ENCODE assay signal across 8 mouse cellular contexts in genomic region chr14:20639918-20640619, GRCm38 (mm10). TPM values are rescaled to one million over a fixed set of nuclear protein-coding genes. Genes with fewer than 3 reads are reported as not detected.
DNase-seq lines count a peak whose midpoint lies in the region; ATAC-seq and TF ChIP-seq lines count a peak whose summit lies in the region.

No protein-coding gene starts in this region.

- no peak for TF ChIP-seq RAD21 in CH12.LX (IDR thresholded peaks at IDR 0.05; ENCODE audit: low read depth, low read length)

- TF ChIP-seq POLR2A in CH12.LX (IDR thresholded peaks at IDR 0.05; ENCODE audit: low read depth, low read length), result peak; percentile 54

- H3K79me2 ChIP-seq in CH12.LX (replicated peaks; ENCODE audit: control insufficient read depth, extremely low read depth, insufficient read depth, poor library complexity, severe bottlenecking), result peaks cover 3% of the 10 kb centered on the region

- TF ChIP-seq EP300 in CH12.LX (IDR thresholded peaks at IDR 0.05; ENCODE audit: low read length), result no peak

- H3K4me3 ChIP-seq in heart, embryonic 12.5 days, result peak overlapping the region; percentile 79
- H3K4me3 ChIP-seq in CH12.LX (replicated peaks in 1 of 3; ENCODE audit: low read depth in 2 of 3, low read length in 2 of 3, poor library complexity in 1 of 3), result peak overlapping the region; percentile 80 to 88 (median 86)
- H3K4me3 ChIP-seq in hindbrain, embryonic 15.5 days, result peak overlapping the region; percentile 98
- peak overlapping the region; percentile 72 for H3K4me3 ChIP-seq in midbrain, embryonic 11.5 days (ENCODE audit: low read depth, low read length)

- H3K9ac ChIP-seq in heart, embryonic 12.5 days, result peak overlapping the region; percentile 88
- H3K9ac ChIP-seq in CH12.LX (ENCODE audit: insufficient read depth, low read depth), result peak overlapping the region; percentile 36
- peak overlapping the region; percentile 82 for H3K9ac ChIP-seq in hindbrain, embryonic 15.5 days
- peak overlapping the region; percentile 94 for H3K9ac ChIP-seq in midbrain, embryonic 11.5 days (ENCODE audit: low read length)

- in situ Hi-C loops in CH12.LX (cut with MboI; ENCODE audit: low pct_ligation_motif_present, low pct_unique_long_range_greater_than_20kb, low sequenced_read_pairs), result no loop called here

- H3K36me3 ChIP-seq in heart, embryonic 12.5 days, result no peaks in the 10 kb centered on the region
- H3K36me3 ChIP-seq in CH12.LX (replicated peaks in 1 of 2; ENCODE audit: control insufficient read depth in 1 of 2, insufficient read depth in 1 of 2, low read length in 1 of 2), result peaks cover 0 to 9% of the 10 kb centered on the region in 2 experiments
- no peaks in the 10 kb centered on the region for H3K36me3 ChIP-seq in hindbrain, embryonic 15.5 days
- H3K36me3 ChIP-seq in midbrain, embryonic 11.5 days (ENCODE audit: control insufficient read depth, insufficient read depth, low read length), result no peaks in the 10 kb centered on the region

- TF ChIP-seq CTCF in CH12.LX (conservative IDR thresholded peaks at IDR 0.05 in 1 of 2, IDR thresholded peaks at IDR 0.05 in 1 of 2; ENCODE audit: low read depth in 2 of 2, low read length in 2 of 2), result no peak

- H3K27me3 ChIP-seq in heart, embryonic 12.5 days (replicated peaks), result no peaks in the 10 kb centered on the region
- no peaks in the 10 kb centered on the region for H3K27me3 ChIP-seq in CH12.LX (replicated peaks)
- H3K27me3 ChIP-seq in hindbrain, embryonic 15.5 days, result no peaks in the 10 kb centered on the region
- no peaks in the 10 kb centered on the region for H3K27me3 ChIP-seq in midbrain, embryonic 11.5 days (ENCODE audit: control insufficient read depth, insufficient read depth, low read length)

- H3K4me2 ChIP-seq in heart, embryonic 12.5 days, result peak overlapping the region; percentile 85
- H3K4me2 ChIP-seq in CH12.LX (ENCODE audit: insufficient read depth, low read depth, poor library complexity, severe bottlenecking), result peak overlapping the region; percentile 45
- peak overlapping the region; percentile 90 for H3K4me2 ChIP-seq in hindbrain, embryonic 15.5 days
- peak overlapping the region; percentile 61 for H3K4me2 ChIP-seq in midbrain, embryonic 11.5 days

- ATAC-seq in heart, embryonic 12.5 days (ENCODE audit: insufficient number of reproducible peaks, low FRiP score), result peak; percentile 27
- 0 out of 2 replicates have a peak, but pooled peaks have one; percentile 1 for ATAC-seq in common myeloid progenitor, adult 5-6 weeks (replicated peaks; ENCODE audit: low read depth, poor library complexity, severe bottlenecking)
- ATAC-seq in hindbrain, embryonic 15.5 days (ENCODE audit: low FRiP score, low read depth), result peak; percentile 64
- ATAC-seq in midbrain, embryonic 11.5 days (ENCODE audit: low FRiP score), result peak; percentile 66

- 3% methylated on average over 16 of the region's 16 CpGs for WGBS in heart, embryonic 12.5 days
- under 1% methylated on average over 16 of the region's 16 CpGs for WGBS in hindbrain, embryonic 15.5 days
- WGBS in midbrain, embryonic 11.5 days, result 3% methylated on average over 16 of the region's 16 CpGs

- dilution Hi-C loops in CH12.LX (cut with MboI; ENCODE audit: extremely low pct_ligation_motif_present, extremely low pct_unique_long_range_greater_than_20kb, low sequenced_read_pairs), result no loop called here

- no peaks in the 10 kb centered on the region; the same call in none of the 2 replicates for H3K4me1 ChIP-seq in heart, embryonic 12.5 days (replicated peaks)
- peaks cover 0 to 22% of the 10 kb centered on the region in 2 experiments; a peak in 2 of 4 replicates for H3K4me1 ChIP-seq in CH12.LX (ENCODE audit: control insufficient read depth in 1 of 2, insufficient read depth in 2 of 2)
- H3K4me1 ChIP-seq in hindbrain, embryonic 15.5 days (replicated peaks), result peaks cover 24% of the 10 kb centered on the region
- H3K4me1 ChIP-seq in midbrain, embryonic 11.5 days (ENCODE audit: control insufficient read depth, insufficient read depth, low read length), result no peaks in the 10 kb centered on the region

- no peaks in the 10 kb centered on the region for H3K9me3 ChIP-seq in heart, embryonic 12.5 days (replicated peaks)
- no peaks in the 10 kb centered on the region for H3K9me3 ChIP-seq in CH12.LX (replicated peaks; ENCODE audit: low read length)
- H3K9me3 ChIP-seq in hindbrain, embryonic 15.5 days, result no peaks in the 10 kb centered on the region
- no peaks in the 10 kb centered on the region for H3K9me3 ChIP-seq in midbrain, embryonic 11.5 days (ENCODE audit: control insufficient read depth, low read length)

- no peak for DNase-seq in heart, adult 8-10 months (ENCODE audit: low spot score)
- DNase-seq in CH12.LX (ENCODE audit: extremely low read depth), result peak; percentile 86
- peak; percentile 95 for DNase-seq in midbrain, embryonic 11.5 days (ENCODE audit: low spot score, missing footprints)
- peak; percentile 62 for DNase-seq in thymus, postnatal 0 days (ENCODE audit: low spot score)
- DNase-seq in gastrocnemius, postnatal 10 days, result no peak

- peak overlapping the region; percentile 87 for H3K27ac ChIP-seq in heart, embryonic 12.5 days (ENCODE audit: poor library complexity, severe bottlenecking)
- H3K27ac ChIP-seq in CH12.LX (ENCODE audit: insufficient read depth, low read depth), result peak overlapping the region; percentile 27; the same call in 1 of the 2 replicates
- H3K27ac ChIP-seq in hindbrain, embryonic 15.5 days (replicated peaks), result peak overlapping the region; percentile 94
- H3K27ac ChIP-seq in midbrain, embryonic 11.5 days (ENCODE audit: low read depth, low read length), result no peak overlapping the region; the same call in 1 of the 2 replicates

RNA-seq across cellular contexts. Expression of gene Usp54, which starts 0.8 kb away (rescaled TPM):
- 7.4 and 7.7 TPM in 2 replicates for polyA plus RNA-seq in heart, embryonic 12.5 days (2016; fragmentation: Nextera tagmentation; extraction: Ambion mirVana)
- 10 to 100 TPM; 11.3 to 26.0 (median 18.6) TPM for total RNA-seq in heart, adult 8-10 months (2022)
- 5.3 TPM in 2 replicates for total RNA-seq in CH12.LX (2012; rRNA removed)
- 4.5 and 5.4 TPM in 2 replicates for total RNA-seq in CH12.LX (2014; rRNA removed)
- 9.1 and 11.7 TPM in 2 replicates for polyA plus RNA-seq in CH12.LX (2012; ENCODE audit: insufficient read length, low read depth)
- total RNA-seq in common myeloid progenitor, adult 5-6 weeks (2017), result 8.3 and 8.6 TPM in 2 replicates
- 10.3 and 11.2 TPM in 2 replicates for polyA plus RNA-seq in hindbrain, embryonic 15.5 days (2015; fragmentation: Nextera tagmentation; extraction: Ambion mirVana)
- polyA plus RNA-seq in midbrain, embryonic 11.5 days (2014; fragmentation: Nextera tagmentation; extraction: Ambion mirVana), result 14.2 and 14.3 TPM in 2 replicates
- polyA plus RNA-seq in thymus, postnatal 0 days (2015; fragmentation: Nextera tagmentation; extraction: Ambion mirVana), result 1.6 and 1.8 TPM in 2 replicates
- 1 to 10 TPM; 8.3 to 8.5 TPM for total RNA-seq in gastrocnemius, postnatal 10 days (2021)

RNA-seq across cellular contexts. Expression of gene Myoz1, which starts 16.3 kb away (rescaled TPM):
- 19.2 and 19.7 TPM in 2 replicates for polyA plus RNA-seq in heart, embryonic 12.5 days (2016; fragmentation: Nextera tagmentation; extraction: Ambion mirVana)
- total RNA-seq in heart, adult 8-10 months (2022), result 1 to 10 TPM; 1.1 to 1.6 (median 1.4) TPM
- total RNA-seq in CH12.LX (2012; rRNA removed), result 1.0 and 1.7 TPM in 2 replicates
- 1.6 and 2.4 TPM in 2 replicates for total RNA-seq in CH12.LX (2014; rRNA removed)
- 2.3 and 2.6 TPM in 2 replicates for polyA plus RNA-seq in CH12.LX (2012; ENCODE audit: insufficient read length, low read depth)
- total RNA-seq in common myeloid progenitor, adult 5-6 weeks (2017), result not detected in 2 replicates
- polyA plus RNA-seq in hindbrain, embryonic 15.5 days (2015; fragmentation: Nextera tagmentation; extraction: Ambion mirVana), result 0.25 TPM in 1 of 2 replicates, not detected in the other
- polyA plus RNA-seq in midbrain, embryonic 11.5 days (2014; fragmentation: Nextera tagmentation; extraction: Ambion mirVana), result 0.26 TPM in 1 of 2 replicates, not detected in the other
- 0.52 and 0.59 TPM in 2 replicates for polyA plus RNA-seq in thymus, postnatal 0 days (2015; fragmentation: Nextera tagmentation; extraction: Ambion mirVana)
- total RNA-seq in gastrocnemius, postnatal 10 days (2021), result 1,000 to 10,000 TPM; 1,648 to 1,795 TPM

RNA-seq across cellular contexts. Expression of gene Synpo2l, which starts 28.1 kb away (rescaled TPM):
- polyA plus RNA-seq in heart, embryonic 12.5 days (2016; fragmentation: Nextera tagmentation; extraction: Ambion mirVana), result 181 and 191 TPM in 2 replicates
- 100 to 1,000 TPM; 120 to 148 (median 126) TPM for total RNA-seq in heart, adult 8-10 months (2022)
- 0.04 TPM in 2 replicates for total RNA-seq in CH12.LX (2012; rRNA removed)
- not detected in 2 replicates for total RNA-seq in CH12.LX (2014; rRNA removed)
- polyA plus RNA-seq in CH12.LX (2012; ENCODE audit: insufficient read length, low read depth), result 0.13 and 0.26 TPM in 2 replicates
- 0.23 TPM in 1 of 2 replicates, not detected in the other for total RNA-seq in common myeloid progenitor, adult 5-6 weeks (2017)
- polyA plus RNA-seq in hindbrain, embryonic 15.5 days (2015; fragmentation: Nextera tagmentation; extraction: Ambion mirVana), result 0.13 and 0.14 TPM in 2 replicates
- 0.14 and 0.22 TPM in 2 replicates for polyA plus RNA-seq in midbrain, embryonic 11.5 days (2014; fragmentation: Nextera tagmentation; extraction: Ambion mirVana)
- 0.22 and 0.30 TPM in 2 replicates for polyA plus RNA-seq in thymus, postnatal 0 days (2015; fragmentation: Nextera tagmentation; extraction: Ambion mirVana)
- 100 to 1,000 TPM; 238 to 251 TPM for total RNA-seq in gastrocnemius, postnatal 10 days (2021)

RNA-seq across cellular contexts. Expression of gene Sec24c, which starts 34.0 kb away (rescaled TPM):
- 93.4 and 97.4 TPM in 2 replicates for polyA plus RNA-seq in heart, embryonic 12.5 days (2016; fragmentation: Nextera tagmentation; extraction: Ambion mirVana)
- total RNA-seq in heart, adult 8-10 months (2022), result 100 to 1,000 TPM in 3 of 4 experiments, 10 to 100 TPM in 1; 97.9 to 110 (median 103) TPM
- total RNA-seq in CH12.LX (2012; rRNA removed) (95.9 and 103 TPM in 2 replicates), CH12.LX (2014; rRNA removed) (51.2 and 57.0 TPM in 2 replicates)
- polyA plus RNA-seq in CH12.LX (2012; ENCODE audit: insufficient read length, low read depth), result 107 and 122 TPM in 2 replicates
- total RNA-seq in common myeloid progenitor, adult 5-6 weeks (2017), result 75.4 and 87.3 TPM in 2 replicates
- 89.5 and 101 TPM in 2 replicates for polyA plus RNA-seq in hindbrain, embryonic 15.5 days (2015; fragmentation: Nextera tagmentation; extraction: Ambion mirVana)
- polyA plus RNA-seq in midbrain, embryonic 11.5 days (2014; fragmentation: Nextera tagmentation; extraction: Ambion mirVana), result 74.3 and 74.7 TPM in 2 replicates
- polyA plus RNA-seq in thymus, postnatal 0 days (2015; fragmentation: Nextera tagmentation; extraction: Ambion mirVana), result 52.2 and 56.8 TPM in 2 replicates
- 10 to 100 TPM; 60.5 to 72.0 TPM for total RNA-seq in gastrocnemius, postnatal 10 days (2021)

RNA-seq across cellular contexts. Expression of gene Fut11, which starts 54.7 kb away (rescaled TPM):
- 20.4 and 21.2 TPM in 2 replicates for polyA plus RNA-seq in heart, embryonic 12.5 days (2016; fragmentation: Nextera tagmentation; extraction: Ambion mirVana)
- total RNA-seq in heart, adult 8-10 months (2022), result 1 to 10 TPM; 4.2 to 4.9 (median 4.6) TPM
- total RNA-seq in CH12.LX (2012; rRNA removed) (2.6 and 2.9 TPM in 2 replicates), CH12.LX (2014; rRNA removed) (3.5 and 3.7 TPM in 2 replicates)
- polyA plus RNA-seq in CH12.LX (2012; ENCODE audit: insufficient read length, low read depth), result 3.8 and 4.0 TPM in 2 replicates
- 6.2 and 9.5 TPM in 2 replicates for total RNA-seq in common myeloid progenitor, adult 5-6 weeks (2017)
- polyA plus RNA-seq in hindbrain, embryonic 15.5 days (2015; fragmentation: Nextera tagmentation; extraction: Ambion mirVana), result 29.8 and 30.4 TPM in 2 replicates
- 20.7 and 22.0 TPM in 2 replicates for polyA plus RNA-seq in midbrain, embryonic 11.5 days (2014; fragmentation: Nextera tagmentation; extraction: Ambion mirVana)
- 12.2 and 13.3 TPM in 2 replicates for polyA plus RNA-seq in thymus, postnatal 0 days (2015; fragmentation: Nextera tagmentation; extraction: Ambion mirVana)
- total RNA-seq in gastrocnemius, postnatal 10 days (2021), result 10 to 100 TPM in 1 of 2 experiments, 1 to 10 TPM in 1; 9.5 to 11.5 TPM

Comparison
In these comparisons a context has a peak if more than half of its experiments do, and no peak if none do; other contexts are left out.
1. ATAC-seq: peak in every context shown above with its lines; median percentile 66 in midbrain, embryonic 11.5 days; 64 in hindbrain, embryonic 15.5 days; 27 in heart, embryonic 12.5 days; 1 in common myeloid progenitor, adult 5-6 weeks.
2. H3K9ac ChIP-seq: peak in every context shown above with its lines; median percentile 94 in midbrain, embryonic 11.5 days; 88 in heart, embryonic 12.5 days; 82 in hindbrain, embryonic 15.5 days; 36 in CH12.LX.
3. DNase-seq: peak in CH12.LX (single experiment), midbrain, embryonic 11.5 days (single experiment) and thymus, postnatal 0 days (single experiment); none in heart, adult 8-10 months (single experiment) and gastrocnemius, postnatal 10 days (single experiment).
4. RNA of gene Synpo2l, which starts 28.1 kb away (polyA plus RNA-seq): 181 to 191 TPM in heart, embryonic 12.5 days; 0.22 to 0.30 TPM in thymus, postnatal 0 days, 0.14 to 0.22 TPM in midbrain, embryonic 11.5 days, 0.13 to 0.14 TPM in hindbrain, embryonic 15.5 days and 0.13 to 0.26 TPM in CH12.LX; every median in the first group is over 100 times any median in the second.
5. Peak in every context shown above with its lines, with median percentiles within 50 percentile points of each other: H3K4me2 ChIP-seq and H3K4me3 ChIP-seq.